Mouse (Mus musculus): ENCODE results near the gene Spr. TPM values are rescaled to one million over a fixed set of nuclear protein-coding genes. Genes with fewer than 3 reads are reported as not detected.

Gene Spr
- polyA plus RNA-seq, 2 experiments from 2014 or later: 24.0 to 31.0 TPM

- peak; percentile 74 for ATAC-seq
Observed at GRCm38 (mm10) chr6:85131673-85132072, 5.9 kb downstream of the Spr start.

DNA sequence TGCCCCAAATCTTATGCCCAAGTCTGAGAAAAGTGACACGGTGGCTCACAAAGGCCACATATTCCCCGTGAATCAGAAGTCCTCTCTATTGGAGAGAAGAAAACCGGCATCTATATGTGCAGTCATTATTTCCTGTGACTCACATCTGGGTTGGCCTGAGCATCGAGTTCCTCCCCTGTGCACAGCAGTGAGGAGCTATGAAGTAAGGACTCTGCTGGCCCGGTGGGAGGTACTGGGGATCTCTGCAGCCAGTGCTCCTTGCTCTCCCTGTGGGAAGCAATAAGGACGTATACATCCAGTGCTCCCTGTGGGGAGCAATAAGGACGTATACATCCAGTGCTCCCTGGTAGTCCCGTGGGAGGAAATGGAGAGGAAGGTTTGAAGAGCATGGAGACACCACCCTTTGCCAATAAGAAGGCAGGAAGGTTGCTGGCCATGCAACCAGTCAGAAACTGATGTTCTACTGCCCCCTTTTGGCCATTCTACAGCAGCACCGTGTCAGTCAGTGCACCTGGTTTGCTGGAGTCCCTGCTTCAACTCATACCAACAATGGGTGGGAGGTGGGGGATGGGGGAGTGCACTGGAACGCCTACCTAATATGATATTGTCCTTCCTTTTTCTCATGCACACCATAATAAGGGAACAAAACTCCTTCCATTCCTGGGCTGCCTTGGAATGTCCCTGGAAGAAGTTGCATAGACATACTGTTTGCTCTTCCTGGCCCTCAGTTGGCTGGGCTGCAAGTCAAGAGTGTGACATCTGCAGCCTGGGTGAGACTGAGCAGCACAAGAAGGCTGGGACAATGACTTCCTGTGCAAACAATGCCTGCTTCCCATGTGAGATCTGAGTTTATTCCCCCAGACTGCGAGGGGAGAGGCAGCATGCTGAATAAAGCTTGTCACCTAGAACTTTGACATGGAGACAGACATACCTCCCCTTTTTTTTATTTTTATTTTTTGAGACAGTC, 19.7 kb downstream of the Spr start:
- peak; percentile 49 for ATAC-seq

- ATAC-seq: no peak
Observed at GRCm38 (mm10) chr6:85105033-85105615, 32.4 kb downstream of the Spr start.

DNA sequence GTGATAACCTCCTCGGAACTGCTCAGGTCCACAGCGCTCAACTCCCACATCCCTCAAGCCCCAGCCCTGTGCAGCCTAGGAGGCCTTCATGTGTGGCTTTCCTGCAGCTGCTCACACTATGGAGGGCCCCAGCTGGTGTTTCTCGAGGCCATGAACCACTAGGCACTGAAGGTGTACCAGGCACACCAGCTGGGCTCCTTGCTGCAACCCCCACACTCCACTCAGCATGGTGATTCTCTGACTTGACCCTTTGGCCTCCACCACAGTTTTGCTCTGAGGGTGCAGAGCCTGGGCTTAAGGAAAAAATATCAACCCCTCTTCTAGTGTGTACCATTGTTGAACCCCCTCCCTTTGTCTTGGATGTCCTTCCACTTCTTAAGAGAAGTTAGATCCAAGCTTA, 34.2 kb downstream of the Spr start:
- no peak for ATAC-seq

DNA sequence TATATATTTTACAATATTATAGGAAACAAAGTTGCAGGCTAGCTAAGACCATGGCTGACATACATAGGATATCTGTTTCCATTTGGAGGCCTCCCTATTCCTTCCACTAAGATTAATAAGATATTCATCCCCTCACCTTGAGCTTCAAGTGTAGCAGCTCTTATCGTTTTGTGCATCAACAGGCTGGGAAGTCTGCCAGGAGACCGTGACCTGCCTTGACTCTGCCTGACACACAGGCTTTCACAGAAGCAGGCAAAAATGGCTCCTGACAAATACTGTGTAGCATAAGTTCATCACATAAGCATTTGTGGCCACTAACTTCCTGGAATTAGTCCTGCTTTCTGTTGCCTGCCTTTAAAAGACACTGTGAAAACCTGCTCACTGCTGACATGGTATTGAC, 41.1 kb downstream of the Spr start:
- no peak for ATAC-seq

- no peak for ATAC-seq
Observed at GRCm38 (mm10) chr6:85087425-85087824, 50.1 kb downstream of the Spr start.

DNA sequence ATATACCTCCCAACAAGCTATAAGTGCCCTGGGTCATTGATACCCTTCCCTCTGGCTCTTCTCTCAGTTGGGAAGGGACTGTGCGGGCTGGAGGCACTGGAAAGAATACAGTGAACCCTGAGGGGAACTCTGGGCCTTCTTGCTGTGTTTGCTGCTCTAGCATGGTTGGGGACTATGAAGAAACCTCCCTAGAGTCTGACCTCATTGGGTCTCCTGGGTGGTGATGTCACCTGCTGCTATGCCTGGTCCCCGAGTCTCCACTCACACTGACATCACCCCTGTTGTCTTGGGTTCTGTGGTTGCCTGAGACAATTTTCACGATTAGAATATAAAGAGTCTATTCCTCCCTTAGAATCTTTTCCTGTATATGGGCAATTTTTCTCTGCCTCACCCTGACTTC, 50.9 kb downstream of the Spr start:
- no peak for ATAC-seq

Other genes starting within 250 kb of the Spr start
- 10 to 100 TPM; 10.8 to 16.1 TPM for gene Exoc6b, start 68.3 kb downstream of the Spr start, polyA plus RNA-seq (2017; shearing (Covaris generic))
- gene Emx1, start 49.7 kb upstream of the Spr start, polyA plus RNA-seq (2017; shearing (Covaris generic)): not detected
- 1 to 10 TPM; 1.5 to 1.8 TPM for gene Sfxn5, start 195.7 kb upstream of the Spr start, polyA plus RNA-seq (2017; shearing (Covaris generic))
- gene Rab11fip5, start 236.9 kb upstream of the Spr start, polyA plus RNA-seq (2017; shearing (Covaris generic)): under 1 TPM; 0.15 to 0.29 TPM

Data from activated CD4-positive, CD25-positive, alpha-beta regulatory T cell, adult 4 months (primary cell).